Mouse (Mus musculus) lung, postnatal 0 days (tissue): ENCODE results near the gene Rdh16f1.

ENCODE experiments used
- CTCF ChIP-seq: IDR thresholded peaks from 2 replicates; pipeline ENCODE4 v1.5.1; 2016; ENCODE audit warnings: antibody characterized with exemption, mild to moderate bottlenecking
- EP300 ChIP-seq: IDR thresholded peaks from 2 replicates; pipeline ENCODE4 v1.6.1; 2016; ENCODE audit warnings: antibody characterized with exemption, mild to moderate bottlenecking, control low read depth

DNA sequence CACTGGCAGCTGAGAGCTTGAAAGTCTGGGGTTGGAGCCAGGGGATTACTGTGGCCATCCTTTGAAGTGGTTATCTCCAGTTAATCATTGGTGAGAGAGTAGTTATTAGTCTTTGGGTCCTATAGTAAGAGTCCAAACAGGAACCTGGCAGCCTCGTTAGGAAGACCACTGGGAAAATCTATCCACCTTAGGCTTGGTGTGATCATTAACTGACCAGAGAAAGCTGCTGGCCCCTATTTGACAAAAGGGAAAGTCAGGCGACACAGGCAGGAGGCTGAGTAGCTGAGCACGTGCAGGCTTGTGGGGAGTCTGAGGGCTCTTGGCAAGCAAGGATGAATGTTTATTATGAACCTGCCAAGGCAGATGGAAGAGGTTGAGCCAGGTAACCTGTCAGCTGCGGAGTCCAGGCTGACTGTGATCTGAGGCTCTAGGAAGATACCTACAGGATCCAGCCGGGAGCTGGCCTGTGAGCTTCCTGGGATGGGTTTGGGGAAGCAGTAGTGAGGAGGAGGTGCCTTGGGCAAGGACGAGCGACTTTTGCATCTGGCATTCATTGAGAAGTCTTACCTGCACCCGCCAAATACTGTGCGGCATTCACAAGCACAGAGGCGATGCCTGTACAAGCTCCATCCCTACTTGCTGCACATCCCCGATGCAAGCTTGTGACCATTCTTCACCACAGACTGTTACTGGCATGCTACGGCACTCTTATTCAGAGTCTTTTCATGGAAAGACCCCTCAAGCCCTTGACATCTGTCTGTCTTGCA lies 4.5 kb downstream of the Rdh16f1 start:
- TF ChIP-seq CTCF: no peak
- TF ChIP-seq EP300: no peak
